Mouse (Mus musculus) ES-Bruce4 (cell line): ENCODE results near the gene Dlgap3.

Source experiments
- CTCF ChIP-seq: IDR thresholded peaks from one replicate; pipeline ENCODE4 v1.8.1; 2011; ENCODE audit warnings: low read depth, low read length
- EP300 ChIP-seq: IDR thresholded peaks from 2 replicates; pipeline ENCODE4 v1.6.1; 2011; ENCODE audit warnings: low read depth, low read length; ENCODE audit not compliant: insufficient read depth
- POLR2A ChIP-seq: IDR thresholded peaks from one replicate; pipeline ENCODE4 v1.8.1; 2011; ENCODE audit warnings: low read length; ENCODE audit not compliant: insufficient read depth

DNA sequence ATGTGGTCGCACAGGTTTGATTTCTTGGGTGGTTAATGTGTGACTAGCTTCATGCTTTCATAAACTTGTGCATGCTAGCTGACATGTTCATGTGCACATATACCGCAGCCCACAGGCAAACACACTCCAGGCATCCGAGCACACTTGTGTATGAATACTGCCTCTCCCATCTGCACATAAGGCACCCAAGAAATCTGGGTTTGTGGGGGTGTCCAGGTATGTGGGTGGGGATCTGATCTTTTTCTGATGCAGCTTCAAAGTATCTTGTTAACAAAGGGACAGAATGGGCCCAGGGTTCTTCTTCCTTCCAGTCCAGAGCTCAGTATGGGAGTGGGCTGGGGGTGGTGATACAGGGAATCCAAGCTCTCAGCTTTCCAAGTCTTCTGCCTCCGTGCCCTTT lies 3.6 kb downstream of the Dlgap3 start:
- TF ChIP-seq CTCF (no peak), POLR2A (no peak), EP300 (no peak)
